Mouse (Mus musculus): ENCODE measurements around the gene Pes1. TPM values are rescaled to one million over a fixed set of nuclear protein-coding genes. Genes with fewer than 3 reads are reported as not detected.
"Not testable (repeated sequence)": the region's sequence is repeated elsewhere in the genome, so short reads cannot be mapped to it uniquely, and the experiment has no call there.

Pes1 gene
- polyA plus RNA-seq, 1 experiment from 2014 or later, result 55.2 TPM

- peaks cover 18% of the 10 kb centered on the region for H3K27me3 ChIP-seq
- no peaks in the 10 kb centered on the region for H3K9me3 ChIP-seq
- no peak overlapping the region for H3K9ac ChIP-seq
- no peak overlapping the region for H3K27ac ChIP-seq (replicated peaks)
- H3K4me1 ChIP-seq (replicated peaks), result peaks cover 5% of the 10 kb centered on the region; the same call in 1 of the 2 replicates
- H3K4me2 ChIP-seq, result no peak overlapping the region
- H3K36me3 ChIP-seq, result no peaks in the 10 kb centered on the region
- no peak overlapping the region for H3K4me3 ChIP-seq
- no peak for ATAC-seq (ENCODE audit: low FRiP score, low read depth)
- 80% methylated on average over 6 of the region's 6 CpGs for WGBS
Observed at GRCm38 (mm10) chr11:3993132-3993531, 29.4 kb downstream of the Pes1 start.

GRCm38 (mm10) chr11:3993914-3994313 is 30.1 kb downstream of the Pes1 start:
- Histone ChIP-seq H3K36me3 (no peaks in the 10 kb centered on the region), H3K27me3 (peaks cover 26% of the 10 kb centered on the region), H3K9me3 (no peaks in the 10 kb centered on the region), H3K27ac (replicated peaks) (no peak overlapping the region), H3K9ac (no peak overlapping the region), H3K4me1 (replicated peaks) (peaks cover 11% of the 10 kb centered on the region; the same call in 1 of the 2 replicates), H3K4me3 (no peak overlapping the region), H3K4me2 (no peak overlapping the region)
- 80% methylated on average over 6 of the region's 6 CpGs for WGBS
- ATAC-seq (ENCODE audit: low FRiP score, low read depth), result no peak

GRCm38 (mm10) chr11:3995511-3995910 is 31.7 kb downstream of the Pes1 start:
- no peak overlapping the region for H3K4me2 ChIP-seq
- H3K27ac ChIP-seq (replicated peaks), result no peak overlapping the region
- H3K36me3 ChIP-seq, result no peaks in the 10 kb centered on the region
- 82% methylated on average over 5 of the region's 5 CpGs for WGBS
- peaks cover 11% of the 10 kb centered on the region; the same call in 1 of the 2 replicates for H3K4me1 ChIP-seq (replicated peaks)
- H3K9me3 ChIP-seq, result no peaks in the 10 kb centered on the region
- no peak overlapping the region for H3K9ac ChIP-seq
- peaks cover 41% of the 10 kb centered on the region for H3K27me3 ChIP-seq
- no peak overlapping the region for H3K4me3 ChIP-seq
- ATAC-seq (ENCODE audit: low FRiP score, low read depth), result no peak

DNA sequence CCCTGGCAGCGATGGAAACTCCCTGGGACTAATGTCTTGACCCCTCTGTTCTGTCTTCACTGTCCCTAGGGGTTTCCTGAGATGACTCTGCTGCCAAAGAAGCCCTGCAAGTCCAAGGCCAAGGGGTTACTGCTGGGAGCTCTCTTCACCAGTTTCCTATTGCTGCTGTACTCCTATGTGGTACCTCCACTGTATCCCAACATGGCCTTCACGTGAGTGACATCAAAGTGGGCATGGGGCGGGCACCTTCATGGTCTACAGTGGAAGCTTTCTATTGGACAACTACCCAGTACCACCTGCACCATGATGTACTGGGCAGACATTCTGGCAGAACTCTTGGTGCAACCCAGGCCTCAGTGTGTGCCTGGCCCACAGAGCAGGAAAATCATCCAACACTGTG is 33.1 kb downstream of the Pes1 start:
- Histone ChIP-seq H3K4me1 (replicated peaks) (peaks cover 11% of the 10 kb centered on the region; the same call in 1 of the 2 replicates), H3K9me3 (no peaks in the 10 kb centered on the region), H3K4me3 (no peak overlapping the region), H3K27ac (replicated peaks) (no peak overlapping the region), H3K36me3 (no peaks in the 10 kb centered on the region), H3K9ac (no peak overlapping the region), H3K27me3 (peaks cover 46% of the 10 kb centered on the region), H3K4me2 (no peak overlapping the region)
- WGBS, result 93% methylated on average over 3 of the region's 3 CpGs
- ATAC-seq (ENCODE audit: low FRiP score, low read depth), result no peak

GRCm38 (mm10) chr11:3997978-3998720 is 34.4 kb downstream of the Pes1 start:
- Histone ChIP-seq H3K4me1 (replicated peaks) (peaks cover 11% of the 10 kb centered on the region; the same call in 1 of the 2 replicates), H3K9me3 (no peaks in the 10 kb centered on the region), H3K27ac (replicated peaks) (no peak overlapping the region), H3K4me2 (peak overlapping the region; percentile 47), H3K4me3 (peak overlapping the region; percentile 29), H3K36me3 (no peaks in the 10 kb centered on the region), H3K9ac (no peak overlapping the region), H3K27me3 (peaks cover 46% of the 10 kb centered on the region)
- 0 out of 2 replicates have a peak, but pooled peaks have one; percentile 19 for ATAC-seq (ENCODE audit: low FRiP score, low read depth)
- 8% methylated on average over 66 of the region's 66 CpGs for WGBS

DNA sequence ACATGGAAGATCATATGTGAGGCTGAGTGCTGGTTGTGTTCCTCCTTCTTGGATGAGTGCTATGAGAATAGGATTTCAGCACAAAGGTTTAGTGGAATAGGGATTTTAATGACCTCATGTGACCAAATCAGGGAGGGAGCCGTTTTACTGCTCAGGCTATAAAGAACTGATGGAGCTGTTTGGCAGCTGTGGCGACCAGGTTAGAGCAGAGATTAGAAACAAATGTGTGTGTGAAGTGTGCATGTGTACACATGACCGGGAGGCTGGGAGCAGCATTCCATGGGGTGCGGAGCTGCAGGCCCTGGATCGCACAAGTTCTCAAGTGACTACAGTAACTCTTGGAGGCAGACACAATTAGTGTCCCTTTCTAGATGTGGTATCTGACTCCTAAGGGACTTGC is 35.8 kb downstream of the Pes1 start:
- WGBS, result 77% methylated on average over 5 of the region's 5 CpGs

DNA sequence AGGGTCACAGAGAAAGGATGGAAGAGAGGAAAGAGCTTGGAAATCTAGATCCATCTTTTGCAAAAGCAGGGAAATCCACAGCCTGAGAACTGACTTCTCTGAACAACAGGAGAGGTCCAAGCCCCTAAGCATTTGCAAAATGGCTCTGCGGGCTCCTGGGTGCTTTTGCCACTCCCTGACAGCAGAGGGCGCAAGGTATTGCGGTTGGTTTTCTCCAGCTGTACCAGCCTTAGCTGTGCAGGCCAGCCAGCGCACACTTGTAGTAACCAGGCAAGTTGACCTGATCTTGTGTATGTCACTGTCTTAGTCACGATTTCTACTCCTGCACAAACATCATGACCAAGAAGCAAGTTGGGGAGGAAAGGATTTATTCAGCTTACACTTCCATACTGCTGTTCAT is 37.8 kb downstream of the Pes1 start:
- WGBS, result 8% methylated on average over 5 of the region's 5 CpGs

More for the DNA sequence above, 35.8 kb downstream of the Pes1 start:
- H3K4me3 ChIP-seq, result no peak overlapping the region
- ATAC-seq (ENCODE audit: low FRiP score, low read depth), result no peak
- no peak overlapping the region for H3K27ac ChIP-seq (replicated peaks)
- no peaks in the 10 kb centered on the region for H3K36me3 ChIP-seq
- peaks cover 46% of the 10 kb centered on the region for H3K27me3 ChIP-seq
- H3K4me2 ChIP-seq, result no peak overlapping the region
- no peaks in the 10 kb centered on the region for H3K9me3 ChIP-seq
- peaks cover 11% of the 10 kb centered on the region; the same call in 1 of the 2 replicates for H3K4me1 ChIP-seq (replicated peaks)
- H3K9ac ChIP-seq, result no peak overlapping the region

GRCm38 (mm10) chr11:4005220-4005805 is 41.5 kb downstream of the Pes1 start:
- no peak overlapping the region for H3K4me3 ChIP-seq
- H3K27ac ChIP-seq (replicated peaks), result no peak overlapping the region
- H3K4me2 ChIP-seq, result no peak overlapping the region
- no peaks in the 10 kb centered on the region for H3K36me3 ChIP-seq
- H3K9me3 ChIP-seq, result no peaks in the 10 kb centered on the region
- ATAC-seq (ENCODE audit: low FRiP score, low read depth), result no peak
- H3K9ac ChIP-seq, result no peak overlapping the region
- peaks cover 7% of the 10 kb centered on the region for H3K27me3 ChIP-seq
- H3K4me1 ChIP-seq (replicated peaks), result no peaks in the 10 kb centered on the region
- WGBS, result 72% methylated on average over 5 of the region's 5 CpGs

More for the DNA sequence above, 37.8 kb downstream of the Pes1 start:
- Histone ChIP-seq H3K4me2 (no peak overlapping the region), H3K9ac (no peak overlapping the region), H3K9me3 (no peaks in the 10 kb centered on the region), H3K4me3 (no peak overlapping the region), H3K4me1 (replicated peaks) (peaks cover 11% of the 10 kb centered on the region; the same call in 1 of the 2 replicates), H3K27me3 (peaks cover 43% of the 10 kb centered on the region), H3K36me3 (no peaks in the 10 kb centered on the region), H3K27ac (replicated peaks) (no peak overlapping the region)
- 0 out of 2 replicates have a peak, but pooled peaks have one; percentile 61 for ATAC-seq (ENCODE audit: low FRiP score, low read depth)

GRCm38 (mm10) chr11:4006462-4006861 is 42.7 kb downstream of the Pes1 start:
- WGBS, result 85% methylated on average over 3 of the region's 3 CpGs
- Histone ChIP-seq H3K9ac (no peak overlapping the region), H3K4me2 (no peak overlapping the region), H3K27ac (replicated peaks) (no peak overlapping the region), H3K4me1 (replicated peaks) (no peaks in the 10 kb centered on the region), H3K36me3 (no peaks in the 10 kb centered on the region), H3K27me3 (no peaks in the 10 kb centered on the region), H3K9me3 (no peaks in the 10 kb centered on the region), H3K4me3 (no peak overlapping the region)
- ATAC-seq (ENCODE audit: low FRiP score, low read depth), result no peak

- Histone ChIP-seq H3K4me1 (replicated peaks) (no peaks in the 10 kb centered on the region), H3K27me3 (no peaks in the 10 kb centered on the region), H3K27ac (replicated peaks) (no peak overlapping the region), H3K9me3 (no peaks in the 10 kb centered on the region), H3K9ac (no peak overlapping the region), H3K4me2 (no peak overlapping the region), H3K36me3 (no peaks in the 10 kb centered on the region), H3K4me3 (no peak overlapping the region)
- 79% methylated on average over 1 of the region's 1 CpGs for WGBS
- no peak for ATAC-seq (ENCODE audit: low FRiP score, low read depth)
Observed at GRCm38 (mm10) chr11:4012616-4013015, 48.8 kb downstream of the Pes1 start.

DNA sequence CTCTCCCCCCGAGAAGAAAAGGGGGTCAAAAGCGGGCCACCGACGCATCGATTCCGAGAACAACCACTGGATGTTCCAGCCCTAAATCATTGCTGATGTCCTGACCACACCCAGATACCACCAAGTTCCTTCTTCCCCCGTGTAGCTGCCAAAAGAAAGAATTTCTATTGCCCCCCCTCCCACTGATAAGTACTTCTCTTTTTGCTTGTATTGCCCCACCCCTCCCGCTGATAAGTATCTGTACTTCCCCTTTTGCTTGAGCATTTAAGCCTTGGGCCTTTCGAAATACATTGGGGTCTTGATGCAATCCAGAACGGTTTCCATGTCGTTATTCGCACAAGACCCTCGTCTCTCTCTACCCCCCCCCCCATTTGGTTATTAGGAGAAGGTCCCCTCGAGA is 52.0 kb downstream of the Pes1 start:
- 92% methylated on average over 14 of the region's 14 CpGs for WGBS

GRCm38 (mm10) chr11:4022111-4022510 is 58.3 kb downstream of the Pes1 start:
- H3K27me3 ChIP-seq; H3K4me3 ChIP-seq; ATAC-seq (ENCODE audit: low FRiP score, low read depth); H3K9me3 ChIP-seq; H3K4me2 ChIP-seq; H3K36me3 ChIP-seq; H3K4me1 ChIP-seq (replicated peaks); H3K27ac ChIP-seq (replicated peaks); H3K9ac ChIP-seq: not testable (repeated sequence)
- WGBS, result 93% methylated on average over 13 of the region's 13 CpGs

More for the DNA sequence above, 52.0 kb downstream of the Pes1 start:
- not testable (repeated sequence) for H3K36me3 ChIP-seq; H3K27me3 ChIP-seq; H3K9ac ChIP-seq; H3K27ac ChIP-seq (replicated peaks); H3K4me3 ChIP-seq; H3K4me2 ChIP-seq; H3K4me1 ChIP-seq (replicated peaks); H3K9me3 ChIP-seq; ATAC-seq (ENCODE audit: low FRiP score, low read depth)
